14 mouse cellular contexts compared by ENCODE assay signal in genomic region chr17:7874776-7875531, GRCm38 (mm10). TPM values are rescaled to one million over a fixed set of nuclear protein-coding genes. Genes with fewer than 3 reads are reported as not detected.
DNase-seq lines count a peak whose midpoint lies in the region; ATAC-seq lines count a peak whose summit lies in the region.
"Had no signal": no experiment of that assay in that cellular context is flagged by ENCODE, and none has a peak within 500 bp of the region (broad histone marks: within the 10 kb centered on the region; RNA-seq: fewer than 3 reads in every experiment).

No protein-coding gene starts in this region.

- peak; percentile 46 to 47 for DNase-seq in spleen, postnatal 36 days (ENCODE audit: low spot score in 2 of 2)
- DNase-seq in spleen, postnatal 10 days (ENCODE audit: low spot score in 2 of 2) = no peak
- peak; percentile 96 for DNase-seq in naive thymus-derived CD4-positive, alpha-beta T cell, adult 2 months (ENCODE audit: low read depth)
- no peak for DNase-seq in cerebellum, postnatal 14 days
- DNase-seq in adipocyte (ENCODE audit: low spot score) = no peak
- DNase-seq: heart, adult 18-20 months; right cerebral cortex, postnatal 14 days had no signal

- H3K27ac ChIP-seq in embryonic facial prominence, embryonic 15.5 days (replicated peaks) = peak overlapping the region; percentile 63; the same call in 1 of the 2 replicates
- no peak overlapping the region for H3K27ac ChIP-seq in forebrain, embryonic 16.5 days (ENCODE audit: low read length)
- H3K27ac ChIP-seq: hindbrain, embryonic 12.5 days; kidney, postnatal 0 days; liver, embryonic 14.5 days; midbrain, embryonic 10.5 days had no signal

- no peak overlapping the region for H3K4me3 ChIP-seq in embryonic facial prominence, embryonic 15.5 days (replicated peaks)
- H3K4me3 ChIP-seq in forebrain, embryonic 16.5 days (replicated peaks; ENCODE audit: low read length) = no peak overlapping the region
- H3K4me3 ChIP-seq: hindbrain, embryonic 12.5 days; midbrain, embryonic 10.5 days had no signal

- no peaks in the 10 kb centered on the region for H3K9me3 ChIP-seq in embryonic facial prominence, embryonic 15.5 days (replicated peaks)
- no peaks in the 10 kb centered on the region for H3K9me3 ChIP-seq in forebrain, embryonic 16.5 days (ENCODE audit: control insufficient read depth, low read length)
- H3K9me3 ChIP-seq: hindbrain, embryonic 12.5 days; midbrain, embryonic 10.5 days had no signal

- no peaks in the 10 kb centered on the region for H3K36me3 ChIP-seq in embryonic facial prominence, embryonic 15.5 days
- no peaks in the 10 kb centered on the region for H3K36me3 ChIP-seq in forebrain, embryonic 16.5 days (ENCODE audit: control insufficient read depth, insufficient read depth)
- H3K36me3 ChIP-seq: hindbrain, embryonic 12.5 days; midbrain, embryonic 10.5 days had no signal

- peaks cover 19% of the 10 kb centered on the region for H3K4me1 ChIP-seq in embryonic facial prominence, embryonic 15.5 days
- H3K4me1 ChIP-seq in forebrain, embryonic 16.5 days (replicated peaks; ENCODE audit: control insufficient read depth, insufficient read depth, low read length) = no peaks in the 10 kb centered on the region

- H3K4me2 ChIP-seq in embryonic facial prominence, embryonic 15.5 days (replicated peaks) = no peak overlapping the region
- no peak overlapping the region for H3K4me2 ChIP-seq in forebrain, embryonic 16.5 days (ENCODE audit: low read length)
- H3K4me2 ChIP-seq: hindbrain, embryonic 12.5 days had no signal

- H3K9ac ChIP-seq in embryonic facial prominence, embryonic 15.5 days = no peak overlapping the region
- H3K9ac ChIP-seq in forebrain, embryonic 16.5 days (replicated peaks; ENCODE audit: low read depth, low read length) = no peak overlapping the region
- H3K9ac ChIP-seq: hindbrain, embryonic 12.5 days; liver, embryonic 14.5 days had no signal

- 78% methylated on average over 21 of the region's 21 CpGs for WGBS in embryonic facial prominence, embryonic 15.5 days
- WGBS in forebrain, embryonic 16.5 days = 78% methylated on average over 21 of the region's 21 CpGs

- no peak for ATAC-seq in embryonic facial prominence, embryonic 15.5 days (ENCODE audit: insufficient number of reproducible peaks, low FRiP score, low TSS enrichment, low read depth)
- ATAC-seq in forebrain, embryonic 16.5 days = no peak
- ATAC-seq: forebrain, embryonic 14.5 days had no signal

- H3K27me3 ChIP-seq in embryonic facial prominence, embryonic 15.5 days = no peaks in the 10 kb centered on the region
- no peaks in the 10 kb centered on the region for H3K27me3 ChIP-seq in forebrain, embryonic 16.5 days (replicated peaks; ENCODE audit: control insufficient read depth, insufficient read depth, low read length)

RNA-seq across cellular contexts. Expression of gene Fndc1, which starts 47.9 kb away (rescaled TPM):
- polyA plus RNA-seq in embryonic facial prominence, embryonic 15.5 days (2015; fragmentation: Nextera tagmentation; extraction: Ambion mirVana) = 51.6 and 54.8 TPM in 2 replicates
- polyA plus RNA-seq in forebrain, embryonic 16.5 days (2015; fragmentation: Nextera tagmentation; extraction: Ambion mirVana) = 3.0 and 4.1 TPM in 2 replicates

RNA-seq across cellular contexts. Expression of gene Tagap, which starts 50.8 kb away (rescaled TPM):
- polyA plus RNA-seq in embryonic facial prominence, embryonic 15.5 days (2015; fragmentation: Nextera tagmentation; extraction: Ambion mirVana) = 1.1 and 1.3 TPM in 2 replicates
- 0.36 and 0.43 TPM in 2 replicates for polyA plus RNA-seq in forebrain, embryonic 16.5 days (2015; fragmentation: Nextera tagmentation; extraction: Ambion mirVana)

Comparison
In these comparisons a context has a peak if more than half of its experiments do, and no peak if none do; other contexts are left out.
1. DNase-seq: peak in spleen, postnatal 36 days (2 of 2) and naive thymus-derived CD4-positive, alpha-beta T cell, adult 2 months (single experiment); none in spleen, postnatal 10 days (0 of 2), cerebellum, postnatal 14 days (0 of 2) and adipocyte (single experiment).
2. RNA of gene Fndc1, which starts 47.9 kb away (polyA plus RNA-seq): 51.6 to 54.8 TPM in embryonic facial prominence, embryonic 15.5 days; 3.0 to 4.1 TPM in forebrain, embryonic 16.5 days; every median in the first group is over 10 times any median in the second.